Mouse (Mus musculus) stomach, embryonic 16.5 days (tissue): ENCODE data around the gene Prodh2. TPM values are rescaled to one million over a fixed set of nuclear protein-coding genes. Genes with fewer than 3 reads are reported as not detected.
A peak's percentile ranks its signal among the peaks of the same experiment; 100 is the strongest.

Experiments used
- ATAC-seq: fragments of 200-750 bp; cut with Nextera tagmentation; 2 replicates; pipeline ENCODE4 v1.8.0; 2017; ENCODE audit warnings: moderate number of reproducible peaks, moderate TSS enrichment; ENCODE audit not compliant: insufficient read depth, low FRiP score
- H3K27ac ChIP-seq: fragments of 300-500 bp; sonication (generic); 2 replicates; pipeline ENCODE4 v1.5.1; 2014; ENCODE audit warnings: low read length
- H3K27me3 ChIP-seq: fragments of 300-500 bp; sonication (generic); 2 replicates; pipeline ENCODE4 v1.6.1; 2014; ENCODE audit warnings: low read length, control low read depth, mixed read lengths; ENCODE audit not compliant: control insufficient read depth, insufficient read depth
- H3K36me3 ChIP-seq: fragments of 300-500 bp; sonication (generic); 2 replicates; pipeline ENCODE4 v1.6.1; 2014; ENCODE audit warnings: low read length; ENCODE audit not compliant: control insufficient read depth, insufficient read depth
- H3K4me1 ChIP-seq: fragments of 300-500 bp; sonication (generic); 2 replicates; pipeline ENCODE4 v1.6.1; 2014; ENCODE audit warnings: low read length, control low read depth, mixed read lengths; ENCODE audit not compliant: control insufficient read depth, insufficient read depth
- H3K4me2 ChIP-seq: fragments of 300-500 bp; sonication (generic); 2 replicates; pipeline ENCODE4 v1.6.1; 2014; ENCODE audit warnings: low read depth, low read length, mixed read lengths
- H3K4me3 ChIP-seq: fragments of 300-500 bp; sonication (generic); replicated peaks from 2 replicates; pipeline ENCODE4 v1.5.1; 2014; ENCODE audit warnings: mild to moderate bottlenecking, low read length
- H3K9ac ChIP-seq: fragments of 300-500 bp; sonication (generic); 2 replicates; pipeline ENCODE4 v1.6.1; 2014; ENCODE audit warnings: low read length
- H3K9me3 ChIP-seq: fragments of 300-500 bp; sonication (generic); replicated peaks from 2 replicates; pipeline ENCODE4 v1.6.1; 2016; ENCODE audit warnings: low read length, control low read depth; ENCODE audit not compliant: control insufficient read depth
- WGBS: fragments of 180-500 bp; shearing (Covaris S2); extraction: QIAGEN DNeasy Blood & Tissue Kit; methylation state at CpG from one replicate; pipeline ENCODE4 v1.1.7; 2014; 5-methylcytosine and 5-hydroxymethylcytosine counted together
- microRNA-seq: library from miRNA; unstranded; fragments of <30 nt; microRNA quantifications from one replicate; pipeline ENCODE4, GENCODE M21; 2016
- polyA plus RNA-seq: library from polyadenylated mRNA; unstranded; fragments of >200 nt; fragmentation: Nextera tagmentation; extraction: Ambion mirVana; gene quantifications from 2 replicates; pipeline ENCODE4 v1.2.1, GENCODE M21; 2015

Prodh2 gene
- polyA plus RNA-seq, 1 experiment from 2014 or later = 4.0 TPM

DNA sequence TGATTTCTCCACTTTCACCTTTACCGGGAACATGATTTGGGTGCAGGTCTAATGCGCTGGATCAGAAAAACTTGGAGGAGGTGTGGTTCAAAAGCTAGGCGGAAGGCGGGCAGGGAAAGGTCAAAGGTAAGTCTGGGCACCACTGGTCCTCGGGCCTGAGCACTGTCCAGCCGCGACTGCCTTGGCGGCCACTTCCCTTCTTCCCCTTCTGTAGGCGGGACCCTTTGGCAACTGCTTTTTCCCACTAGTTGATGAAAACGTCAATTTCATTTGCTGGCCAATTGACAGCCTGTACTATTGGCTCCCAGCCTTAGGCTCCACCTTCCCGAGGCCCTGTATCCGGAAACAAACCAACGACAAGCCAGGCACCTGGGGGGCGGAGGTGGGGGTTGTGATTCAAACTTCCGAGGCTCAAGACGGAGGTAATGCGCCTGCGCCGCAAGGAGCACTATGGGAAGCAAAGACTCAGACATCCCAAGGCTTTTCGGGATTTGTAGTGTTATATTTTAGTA, 66.1 kb downstream of the Prodh2 start, which contains the start of gene Lin37:
Lin37 (minus strand) TSS at position 396 of the 512 bp plus-strand sequence.
- H3K4me1 ChIP-seq = peaks cover 17% of the 10 kb centered on the region
- peak within 1 kb of the TSS; percentile 97 for H3K4me2 ChIP-seq
- peak within 1 kb of the TSS; percentile 60 for H3K4me3 ChIP-seq
- peak within 1 kb of the TSS; percentile 79 for H3K27ac ChIP-seq
- peaks cover 8% of the 10 kb centered on the region; the same call in 1 of the 2 replicates for H3K36me3 ChIP-seq
- H3K9me3 ChIP-seq = no peaks in the 10 kb centered on the region
- H3K27me3 ChIP-seq = no peaks in the 10 kb centered on the region
- peak within 1 kb of the TSS; percentile 74 for H3K9ac ChIP-seq
- ATAC-seq = peak; percentile 88
- WGBS = under 1% methylated on average over 20 of the region's 20 CpGs

DNA sequence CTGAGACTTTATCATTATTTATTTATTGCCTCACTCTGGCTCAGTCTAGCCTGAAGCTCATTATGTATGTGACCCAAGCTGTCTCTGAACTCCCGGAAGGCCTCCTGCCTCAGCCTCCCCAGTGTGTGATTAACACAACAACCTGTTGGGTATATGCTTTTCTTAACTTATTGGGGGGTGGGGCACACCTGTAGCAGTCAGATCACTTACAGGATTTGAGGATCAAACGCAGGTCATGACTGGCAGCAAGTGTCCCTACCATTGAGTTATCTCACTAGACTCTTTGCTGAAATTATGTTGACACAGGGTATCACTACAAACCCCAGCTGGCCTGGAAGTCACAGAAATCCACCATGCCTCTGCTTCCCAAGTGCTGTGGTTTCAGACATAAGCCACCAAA, 66.9 kb downstream of the Prodh2 start:
- peaks cover 17% of the 10 kb centered on the region for H3K4me1 ChIP-seq
- ATAC-seq = no peak
- H3K4me2 ChIP-seq = peak overlapping the region; percentile 97; the same call in 1 of the 2 replicates
- H3K9me3 ChIP-seq = no peaks in the 10 kb centered on the region
- no peak overlapping the region for H3K9ac ChIP-seq
- 67% methylated on average over 2 of the region's 2 CpGs for WGBS
- peaks cover 8% of the 10 kb centered on the region; the same call in 1 of the 2 replicates for H3K36me3 ChIP-seq
- no peak overlapping the region; the same call in 1 of the 2 replicates for H3K27ac ChIP-seq
- H3K4me3 ChIP-seq = no peak overlapping the region
- H3K27me3 ChIP-seq = no peaks in the 10 kb centered on the region

DNA sequence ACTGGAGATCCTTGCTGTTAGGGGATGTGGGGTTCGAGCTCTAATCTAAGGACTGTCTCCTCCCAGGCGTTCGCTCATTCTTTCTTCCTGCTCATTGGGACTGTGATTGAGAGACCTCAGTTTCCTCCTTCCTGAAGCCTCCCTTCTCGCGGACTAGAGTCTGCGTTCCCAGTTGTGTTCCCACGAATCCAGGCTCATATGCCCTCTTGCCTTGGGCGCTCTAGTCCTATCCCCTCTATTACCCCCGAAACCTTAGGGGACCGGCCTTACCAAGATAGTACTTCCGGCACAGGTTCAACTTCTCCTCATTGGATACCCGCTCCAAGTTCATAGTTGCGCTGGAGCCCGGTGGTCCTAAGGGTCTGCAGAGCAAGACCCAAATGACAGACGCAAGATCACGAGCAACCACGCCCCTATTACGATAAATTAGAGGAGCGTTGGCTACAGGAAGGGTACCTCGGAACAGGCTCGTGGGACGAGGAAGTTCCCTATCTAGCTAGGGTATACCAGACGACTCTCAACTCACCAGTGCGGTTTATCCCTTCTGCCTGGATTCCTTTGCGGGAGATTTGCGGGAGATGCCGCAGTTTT, 69.2 kb downstream of the Prodh2 start:
- Histone ChIP-seq H3K4me1 (peaks cover 17% of the 10 kb centered on the region), H3K27me3 (no peaks in the 10 kb centered on the region), H3K4me2 (peak overlapping the region; percentile 68), H3K4me3 (peak overlapping the region; percentile 70), H3K9me3 (no peaks in the 10 kb centered on the region), H3K27ac (peak overlapping the region; percentile 97), H3K36me3 (peaks cover 9% of the 10 kb centered on the region; the same call in 1 of the 2 replicates), H3K9ac (peak overlapping the region; percentile 78)
- no peak for ATAC-seq
- WGBS = under 1% methylated on average over 27 of the region's 27 CpGs

Small RNA genes within 50 kb of the gene (microRNA-seq; reads per million reads assigned to microRNA genes)
- gene Gm38670 = 0.99 reads per million

Other genes with a start within 250 kb of the Prodh2 start
- 0.25 and 0.53 TPM in 2 replicates for gene Thap8, start 213.5 kb upstream of the Prodh2 start, polyA plus RNA-seq
- gene Wdr62, start 213.2 kb upstream of the Prodh2 start, polyA plus RNA-seq = 7.1 and 7.3 TPM in 2 replicates
- gene Clip3, start 201.9 kb upstream of the Prodh2 start, polyA plus RNA-seq = 21.4 and 22.6 TPM in 2 replicates
- gene Alkbh6, start 184.9 kb upstream of the Prodh2 start, polyA plus RNA-seq = 64.4 and 64.7 TPM in 2 replicates
- gene Syne4, start 178.8 kb upstream of the Prodh2 start, polyA plus RNA-seq = 54.0 and 54.3 TPM in 2 replicates
- 1.2 TPM in 1 of 2 replicates, not detected in the other for gene E130208F15Rik, start 171.9 kb upstream of the Prodh2 start, polyA plus RNA-seq
- gene Sdhaf1, start 169.7 kb upstream of the Prodh2 start, polyA plus RNA-seq = 12.1 and 14.6 TPM in 2 replicates
- 4.0 and 4.6 TPM in 2 replicates for gene Lrfn3, start 130.8 kb upstream of the Prodh2 start, polyA plus RNA-seq
- gene Tyrobp, start 79.9 kb upstream of the Prodh2 start, polyA plus RNA-seq = 71.0 and 75.8 TPM in 2 replicates
- 1.9 and 2.0 TPM in 2 replicates for gene Hcst, start 73.8 kb upstream of the Prodh2 start, polyA plus RNA-seq
- 1.5 and 2.0 TPM in 2 replicates for gene Nfkbid, start 71.9 kb upstream of the Prodh2 start, polyA plus RNA-seq
- 29.2 and 33.0 TPM in 2 replicates for gene Aplp1, start 48.1 kb upstream of the Prodh2 start, polyA plus RNA-seq
- gene Kirrel2, start 35.9 kb upstream of the Prodh2 start, polyA plus RNA-seq = 1.4 and 1.9 TPM in 2 replicates
- gene Nphs1, start 35.3 kb upstream of the Prodh2 start, polyA plus RNA-seq = 3.4 and 4.2 TPM in 2 replicates
- 5.6 and 5.7 TPM in 2 replicates for gene Arhgap33, start 41.4 kb downstream of the Prodh2 start, polyA plus RNA-seq
- gene Hspb6, start 58.6 kb downstream of the Prodh2 start, polyA plus RNA-seq = 69.8 and 72.4 TPM in 2 replicates
- 10.3 and 12.6 TPM in 2 replicates for gene Proser3, start 58.7 kb downstream of the Prodh2 start, polyA plus RNA-seq
- 53.8 and 58.5 TPM in 2 replicates for gene Lin37, start 66.2 kb downstream of the Prodh2 start, polyA plus RNA-seq
- gene U2af1l4, start 69.7 kb downstream of the Prodh2 start, polyA plus RNA-seq = 73.4 and 80.7 TPM in 2 replicates
- gene Gm49396, start 69.7 kb downstream of the Prodh2 start, polyA plus RNA-seq = 12.6 and 14.6 TPM in 2 replicates
- gene Psenen, start 70.0 kb downstream of the Prodh2 start, polyA plus RNA-seq = 137 and 156 TPM in 2 replicates
- gene Igflr1, start 71.8 kb downstream of the Prodh2 start, polyA plus RNA-seq = 3.6 and 4.1 TPM in 2 replicates
- gene Kmt2b, start 95.1 kb downstream of the Prodh2 start, polyA plus RNA-seq = 6.5 and 7.9 TPM in 2 replicates
- 1.3 and 1.4 TPM in 2 replicates for gene Zbtb32, start 105.3 kb downstream of the Prodh2 start, polyA plus RNA-seq
- 4.7 and 9.5 TPM in 2 replicates for gene Upk1a, start 119.2 kb downstream of the Prodh2 start, polyA plus RNA-seq
- gene Cox6b1, start 132.5 kb downstream of the Prodh2 start, polyA plus RNA-seq = 1,000 and 1,051 TPM in 2 replicates
- gene Etv2, start 142.2 kb downstream of the Prodh2 start, polyA plus RNA-seq = 0.13 TPM in 1 of 2 replicates, not detected in the other
- 78.5 and 83.7 TPM in 2 replicates for gene Rbm42, start 156.7 kb downstream of the Prodh2 start, polyA plus RNA-seq
- 36.9 and 41.7 TPM in 2 replicates for gene Haus5, start 171.4 kb downstream of the Prodh2 start, polyA plus RNA-seq
- not detected in 2 replicates for gene Pmis2, start 178.0 kb downstream of the Prodh2 start, polyA plus RNA-seq
- gene 2200002J24Rik, start 205.3 kb downstream of the Prodh2 start, polyA plus RNA-seq = 5.5 and 6.2 TPM in 2 replicates
- gene Atp4a, start 218.6 kb downstream of the Prodh2 start, polyA plus RNA-seq = 22.3 and 44.6 TPM in 2 replicates
- 215 and 232 TPM in 2 replicates for gene Tmem147, start 235.9 kb downstream of the Prodh2 start, polyA plus RNA-seq